Mouse (Mus musculus) heart, adult 2 months (tissue): ENCODE results near the gene Rnps1. TPM values are rescaled to one million over a fixed set of nuclear protein-coding genes. Genes with fewer than 3 reads are reported as not detected.

Source experiments
- DNase-seq, 2 experiments: peaks; one replicate each; pipeline ENCODE4 v3.0.0; 2021
- H3K27ac ChIP-seq: fragments of 200-600 bp; 2 replicates; pipeline ENCODE4 v1.8.1; 2022
- H3K27me3 ChIP-seq: fragments of 200-500 bp; 2 replicates; pipeline ENCODE4 v1.6.1; 2012; ENCODE audit warnings: mild to moderate bottlenecking, low read length, inconsistent platforms, mixed read lengths; ENCODE audit not compliant: control insufficient read depth, insufficient read depth
- H3K36me3 ChIP-seq: fragments of 200-500 bp; 2 replicates; pipeline ENCODE4 v1.6.1; 2012; ENCODE audit warnings: low read length, inconsistent platforms; ENCODE audit not compliant: control insufficient read depth, insufficient read depth
- H3K4me1 ChIP-seq: fragments of 200-500 bp; 2 replicates; pipeline ENCODE4 v1.6.1; 2011; ENCODE audit warnings: low read length; ENCODE audit not compliant: control insufficient read depth, insufficient read depth
- H3K4me3 ChIP-seq: fragments of 200-600 bp; 2 replicates; pipeline ENCODE4 v1.8.1; 2022
- H3K79me2 ChIP-seq: fragments of 200-500 bp; replicated peaks from 2 replicates; pipeline ENCODE4 v1.6.1; 2012; ENCODE audit warnings: mild to moderate bottlenecking, inconsistent platforms, low read length, moderate library complexity, mixed read lengths; ENCODE audit not compliant: control insufficient read depth, insufficient read depth
- H3K9ac ChIP-seq: fragments of 200-500 bp; 2 replicates; pipeline ENCODE4 v1.6.1; 2012; ENCODE audit warnings: low read depth, mild to moderate bottlenecking, control low read depth, inconsistent platforms, low read length, mixed read lengths
- CTCF ChIP-seq: fragments of 200-600 bp; IDR thresholded peaks from 2 replicates; pipeline ENCODE4 v1.8.1; 2022; ENCODE audit warnings: antibody characterized with exemption, mild to moderate bottlenecking, moderate library complexity
- EP300 ChIP-seq: fragments of 200-500 bp; IDR thresholded peaks from 2 replicates; pipeline ENCODE4 v1.6.1; 2011; ENCODE audit warnings: low read depth, low read length, control low read depth; ENCODE audit not compliant: insufficient read depth
- POLR2A ChIP-seq: fragments of 200-500 bp; IDR thresholded peaks from 2 replicates; pipeline ENCODE4 v1.6.1; 2011; ENCODE audit warnings: mild to moderate bottlenecking, low read depth, low read length, control low read depth; ENCODE audit not compliant: insufficient read depth
- WGBS: fragments of 180-500 bp; shearing (Covaris S2); methylation state at CpG from one replicate; pipeline ENCODE4 v1.1.7; 2018; 5-methylcytosine and 5-hydroxymethylcytosine counted together
- intact Hi-C: fragments of 180-260 bp; cut with DNase I; formaldehyde crosslinking; loops from one replicate; pipeline ENCODE4 v1.15.1; 2025
- polyA plus RNA-seq: library from polyadenylated mRNA; depleted of rRNA; stranded (reverse); fragments of >200 nt; gene quantifications from 2 replicates; pipeline ENCODE4 v1.2.3, GENCODE M21; 2012
- total RNA-seq, 2 experiments: library from RNA; stranded (reverse); gene quantifications; 2 replicates each; pipeline ENCODE4 v1.2.3; 2021

Gene Rnps1
- total and polyA plus RNA-seq, 3 experiments = 60.0 to 83.0 (median 62.7) TPM

DNA sequence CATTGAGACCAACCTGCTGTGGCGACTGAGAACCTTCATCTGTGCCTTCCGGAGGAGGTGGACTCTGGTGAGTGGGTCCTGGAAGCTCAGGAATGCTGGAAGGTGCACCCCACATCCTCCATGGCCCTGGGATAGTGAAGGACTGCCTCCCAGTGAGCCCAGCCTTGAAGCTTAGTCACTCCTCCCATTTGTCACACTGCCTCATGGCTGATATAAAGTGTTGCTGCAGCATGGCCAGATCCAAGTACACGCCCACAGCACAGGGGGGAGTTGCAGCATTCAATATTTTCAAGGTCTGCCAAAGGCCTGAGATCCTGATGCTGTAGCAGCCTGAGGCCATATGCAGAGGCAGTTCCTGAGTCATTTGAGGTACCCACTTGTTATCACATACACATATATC, 12.0 kb upstream of the Rnps1 start:
- Histone ChIP-seq H3K4me3 (no peak overlapping the region), H3K4me1 (no peaks in the 10 kb centered on the region), H3K9ac (no peak overlapping the region), H3K36me3 (no peaks in the 10 kb centered on the region), H3K27me3 (no peaks in the 10 kb centered on the region), H3K27ac (no peak overlapping the region), H3K79me2 (no peaks in the 10 kb centered on the region)
- no peak for TF ChIP-seq POLR2A
- TF ChIP-seq EP300 = no peak
- no peak for TF ChIP-seq CTCF
- intact Hi-C loops = no loop called here
- WGBS = 64% methylated on average over 3 of the region's 3 CpGs
- no peak for DNase-seq

DNA sequence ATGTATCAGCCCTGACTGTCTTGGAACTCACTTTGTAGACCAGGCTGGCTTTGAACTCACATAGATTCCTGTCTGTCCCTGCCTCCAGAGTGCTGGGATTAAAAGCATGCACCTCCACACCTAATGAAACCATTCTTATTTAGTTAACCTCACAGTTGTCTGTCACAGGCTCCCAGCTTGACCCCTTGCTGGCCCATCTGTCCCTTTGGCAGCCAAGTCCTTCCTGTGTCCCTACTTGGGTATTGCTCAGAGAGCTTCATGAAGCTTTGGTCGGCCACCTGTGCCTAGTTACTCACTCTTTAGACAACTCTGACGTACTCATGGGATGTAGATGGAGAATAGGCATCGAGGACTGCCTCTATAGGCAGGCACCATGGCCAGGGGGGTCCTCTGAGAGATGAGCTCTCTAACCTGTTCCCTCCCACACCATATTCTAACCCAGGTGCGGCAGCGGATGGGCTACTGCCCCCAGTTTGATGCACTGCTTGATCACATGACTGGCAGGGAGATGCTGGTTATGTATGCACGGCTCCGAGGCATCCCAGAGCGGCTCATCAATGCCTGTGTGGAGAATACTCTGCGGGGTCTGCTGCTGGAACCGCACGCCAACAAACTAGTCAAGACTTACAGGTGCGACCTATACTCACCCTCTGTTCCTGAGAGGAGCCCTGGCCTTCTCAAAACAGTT, 7.1 kb upstream of the Rnps1 start:
- Histone ChIP-seq H3K4me3 (no peak overlapping the region), H3K27me3 (no peaks in the 10 kb centered on the region), H3K9ac (no peak overlapping the region), H3K27ac (no peak overlapping the region), H3K4me1 (no peaks in the 10 kb centered on the region), H3K36me3 (no peaks in the 10 kb centered on the region), H3K79me2 (no peaks in the 10 kb centered on the region)
- no peak for TF ChIP-seq CTCF
- TF ChIP-seq EP300 = no peak
- no peak for TF ChIP-seq POLR2A
- intact Hi-C loops = no loop called here
- 86% methylated on average over 12 of the region's 12 CpGs for whole genome bisulfite sequencing
- DNase-seq = no peak

DNA sequence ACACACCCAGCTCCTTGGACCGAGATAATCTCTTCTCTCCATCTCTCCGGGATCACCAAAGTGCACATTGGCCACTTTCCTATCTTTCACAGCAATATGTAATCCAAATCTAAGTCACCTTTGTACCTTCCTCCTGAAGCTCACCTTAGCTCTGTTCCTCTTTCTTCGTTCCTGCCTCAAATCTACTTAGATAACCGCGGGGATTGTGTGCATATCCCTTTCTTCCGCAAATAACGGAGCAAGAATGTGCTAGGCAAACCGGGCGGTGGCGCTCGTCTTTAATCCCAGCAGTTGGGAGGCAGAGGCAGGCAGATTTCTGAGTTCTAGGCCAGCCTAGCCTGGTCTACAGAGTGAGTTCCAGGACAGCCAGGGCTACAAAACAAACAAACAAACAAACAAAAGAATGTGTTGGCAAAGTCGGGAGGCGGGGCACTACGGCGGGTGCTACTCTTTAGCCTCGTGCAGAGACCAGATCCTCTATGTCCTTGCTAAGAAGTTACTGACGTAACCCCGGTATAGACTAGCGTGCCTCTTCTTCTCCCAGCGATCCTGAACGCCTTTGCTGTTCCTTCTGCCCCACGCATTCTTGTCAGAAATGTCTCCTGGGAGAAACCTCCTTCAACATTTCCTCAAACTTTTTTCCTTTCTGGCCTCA, 681 bp upstream of the Rnps1 start:
- Histone ChIP-seq H3K4me1 (peaks cover 6% of the 10 kb centered on the region), H3K36me3 (peaks cover 15% of the 10 kb centered on the region), H3K4me3 (peak overlapping the region; percentile 92), H3K27ac (peak overlapping the region; percentile 93), H3K79me2 (peaks cover 10% of the 10 kb centered on the region), H3K9ac (peak overlapping the region; percentile 71), H3K27me3 (no peaks in the 10 kb centered on the region)
- TF ChIP-seq EP300 = no peak
- peak; percentile 35 for TF ChIP-seq CTCF
- intact Hi-C loops = loop anchor here (2.0 kb wide), 1 partner anchor 61 kb away; no protein-coding TSS in a partner anchor
- 17% methylated on average over 22 of the region's 22 CpGs for WGBS
- DNase-seq = peak in 1 of 2 experiments; percentile 30

DNA sequence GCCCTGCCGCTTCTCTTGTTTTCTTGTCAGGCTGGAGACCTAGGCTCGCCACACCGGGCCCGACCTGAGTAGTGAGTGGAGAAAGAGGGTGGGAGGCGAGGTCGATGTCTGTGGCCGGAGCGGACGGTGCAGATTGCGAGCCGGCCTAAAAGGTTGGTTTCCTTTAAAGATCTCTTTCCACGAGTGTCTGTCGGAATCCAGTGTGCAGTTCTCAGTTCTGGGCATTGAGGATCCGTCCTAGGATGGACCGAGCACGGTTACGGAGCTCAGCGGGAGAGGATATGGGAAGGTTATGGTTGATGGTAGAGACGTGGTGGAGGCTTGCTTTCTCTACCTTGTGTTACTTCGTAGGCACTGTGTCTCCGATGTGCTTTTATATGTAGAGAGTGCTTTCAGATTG, 646 bp downstream of the Rnps1 start:
- WGBS = under 1% methylated on average over 21 of the region's 21 CpGs
- Histone ChIP-seq H3K36me3 (peaks cover 19% of the 10 kb centered on the region), H3K4me1 (peaks cover 6% of the 10 kb centered on the region), H3K27me3 (no peaks in the 10 kb centered on the region), H3K27ac (peak overlapping the region; percentile 85), H3K79me2 (peaks cover 11% of the 10 kb centered on the region), H3K4me3 (peak overlapping the region; percentile 92), H3K9ac (peak overlapping the region; percentile 89)
- intact Hi-C loops = loop anchor here (2.0 to 5.0 kb wide), 2 partner anchors 37 to 62 kb away; no protein-coding TSS in a partner anchor
- DNase-seq = no peak
- TF ChIP-seq CTCF (no peak), POLR2A (no peak), EP300 (no peak)

DNA sequence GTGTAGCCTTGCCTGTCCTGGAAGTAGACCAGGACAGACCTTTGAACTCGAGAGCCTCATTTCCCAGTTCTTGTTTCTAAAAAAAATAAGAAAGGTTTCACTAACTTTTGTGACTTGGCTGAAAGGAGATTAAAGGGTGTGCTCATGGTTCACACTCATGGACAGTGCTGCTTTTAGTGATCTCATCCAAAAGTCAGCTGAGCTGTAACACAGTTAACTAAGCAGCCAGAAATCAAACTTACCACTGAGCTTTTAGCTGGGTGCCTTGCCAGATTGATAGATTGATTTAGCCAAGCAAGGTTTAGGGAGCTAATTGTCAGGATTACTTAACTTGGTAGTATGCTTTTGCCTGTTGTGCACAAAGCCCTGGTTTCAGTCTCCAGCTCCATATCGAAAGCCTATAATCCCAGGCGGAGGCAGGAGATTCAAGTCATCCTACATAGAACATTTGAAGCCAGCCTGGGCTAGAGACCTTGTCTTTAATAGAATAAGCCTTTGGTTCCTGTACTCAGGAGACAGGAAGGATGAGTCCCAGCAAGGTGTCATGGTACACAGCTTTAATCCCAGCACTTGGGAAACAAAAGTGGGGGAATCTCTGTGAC, 1.8 kb downstream of the Rnps1 start:
- 69% methylated on average over 3 of the region's 3 CpGs for WGBS
- no peaks in the 10 kb centered on the region for H3K27me3 ChIP-seq
- peaks cover 6% of the 10 kb centered on the region for H3K4me1 ChIP-seq
- DNase-seq = no peak
- H3K9ac ChIP-seq = no peak overlapping the region
- H3K36me3 ChIP-seq = peaks cover 19% of the 10 kb centered on the region
- H3K27ac ChIP-seq = no peak overlapping the region
- intact Hi-C loops = loop anchor here (5.0 kb wide), 1 partner anchor 36 kb away; no protein-coding TSS in a partner anchor
- TF ChIP-seq CTCF (no peak), EP300 (no peak), POLR2A (no peak)
- H3K79me2 ChIP-seq = peaks cover 11% of the 10 kb centered on the region
- no peak overlapping the region for H3K4me3 ChIP-seq

DNA sequence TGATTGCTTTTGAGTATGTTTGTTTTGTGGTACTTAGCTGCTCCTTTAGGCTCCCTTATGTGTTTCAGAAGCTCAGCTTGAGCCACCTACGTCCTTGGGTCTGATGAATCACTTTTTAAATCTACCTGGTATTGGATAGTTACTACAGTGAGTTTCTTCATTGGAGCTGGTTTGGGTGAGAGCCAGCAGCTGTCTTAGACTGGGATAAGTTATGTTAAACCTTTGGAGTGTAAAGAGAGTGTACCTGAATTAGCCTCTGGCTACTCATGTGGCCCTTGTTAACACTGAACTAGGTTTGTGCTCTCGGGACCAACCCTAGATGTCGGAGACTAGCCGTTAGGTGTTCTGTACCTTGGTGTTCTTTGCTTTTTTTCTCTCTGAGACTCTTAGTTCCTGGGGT, 8.7 kb downstream of the Rnps1 start:
- no peak overlapping the region for H3K4me3 ChIP-seq
- H3K27me3 ChIP-seq = no peaks in the 10 kb centered on the region
- no peak overlapping the region for H3K27ac ChIP-seq
- H3K36me3 ChIP-seq = peaks cover 4% of the 10 kb centered on the region; the same call in 1 of the 2 replicates
- H3K79me2 ChIP-seq = 0 out of 2 replicates have a peak, but pooled peaks cover 1% of the 10 kb centered on the region
- no peaks in the 10 kb centered on the region for H3K4me1 ChIP-seq
- 94% methylated on average over 4 of the region's 4 CpGs for WGBS
- no peak for DNase-seq
- TF ChIP-seq POLR2A = no peak
- TF ChIP-seq EP300 = no peak
- no peak for TF ChIP-seq CTCF
- no peak overlapping the region for H3K9ac ChIP-seq
- intact Hi-C loops = no loop called here
